25 mouse cellular contexts compared by ENCODE assay signal in genomic region chr12:68694275-68695267, GRCm38 (mm10).
A peak's percentile ranks its signal among the peaks of the same experiment; 100 is the strongest.
DNase-seq lines count a peak whose midpoint lies in the region; ATAC-seq and TF ChIP-seq lines count a peak whose summit lies in the region.
"Had no signal": no experiment of that assay in that cellular context is flagged by ENCODE, and none has a peak within 500 bp of the region (broad histone marks: within the 10 kb centered on the region; RNA-seq: fewer than 3 reads in every experiment).

No protein-coding gene starts in this region.

- no peak overlapping the region for H3K4me3 ChIP-seq in forebrain, embryonic 14.5 days (ENCODE audit: low read depth, low read length)
- H3K4me3 ChIP-seq in forebrain, embryonic 10.5 days, result no peak overlapping the region
- H3K4me3 ChIP-seq in hindbrain, postnatal 0 days (ENCODE audit: low read length), result no peak overlapping the region
- H3K4me3 ChIP-seq in hindbrain, embryonic 14.5 days (replicated peaks; ENCODE audit: low read length), result no peak overlapping the region
- H3K4me3 ChIP-seq: embryonic facial prominence, embryonic 13.5 days; heart, embryonic 12.5 days; hindbrain, embryonic 12.5 days; left cerebral cortex, adult 2 months; midbrain, embryonic 15.5 days; myocyte had no signal

- H3K4me1 ChIP-seq in forebrain, embryonic 14.5 days (ENCODE audit: control insufficient read depth, insufficient read depth, low read length), result no peaks in the 10 kb centered on the region; the same call in 1 of the 2 replicates
- no peaks in the 10 kb centered on the region for H3K4me1 ChIP-seq in forebrain, embryonic 10.5 days
- no peaks in the 10 kb centered on the region for H3K4me1 ChIP-seq in hindbrain, postnatal 0 days (ENCODE audit: insufficient read depth, low read length)
- H3K4me1 ChIP-seq in hindbrain, embryonic 14.5 days (replicated peaks; ENCODE audit: control insufficient read depth, insufficient read depth, low read length), result no peaks in the 10 kb centered on the region
- H3K4me1 ChIP-seq: embryonic facial prominence, embryonic 13.5 days; heart, embryonic 12.5 days; hindbrain, embryonic 12.5 days; midbrain, embryonic 15.5 days had no signal

- WGBS in forebrain, embryonic 14.5 days, result 39% methylated on average over 11 of the region's 11 CpGs
- WGBS in forebrain, embryonic 10.5 days, result 83% methylated on average over 11 of the region's 11 CpGs
- WGBS in hindbrain, postnatal 0 days, result 44% methylated on average over 11 of the region's 11 CpGs
- 60% methylated on average over 11 of the region's 11 CpGs for whole genome bisulfite sequencing in hindbrain, embryonic 14.5 days

- peak; percentile 80 for ATAC-seq in forebrain, embryonic 14.5 days
- 0 out of 2 replicates have a peak, but pooled peaks have one; percentile 56 for ATAC-seq in hindbrain, postnatal 0 days
- no peak for ATAC-seq in hindbrain, embryonic 14.5 days (ENCODE audit: low FRiP score)
- ATAC-seq: intestine, embryonic 16.5 days; midbrain, embryonic 15.5 days; Patski had no signal

- H3K9ac ChIP-seq in forebrain, embryonic 14.5 days (ENCODE audit: low read length), result no peak overlapping the region
- H3K9ac ChIP-seq in hindbrain, postnatal 0 days (replicated peaks; ENCODE audit: low read length), result no peak overlapping the region
- no peak overlapping the region for H3K9ac ChIP-seq in hindbrain, embryonic 14.5 days
- H3K9ac ChIP-seq: embryonic facial prominence, embryonic 13.5 days; heart, embryonic 12.5 days; hindbrain, embryonic 12.5 days; midbrain, embryonic 15.5 days had no signal

- DNase-seq in forebrain, embryonic 14.5 days (ENCODE audit: low spot score), result peak; percentile 66
- no peak for DNase-seq in forebrain, embryonic 10.5 days (ENCODE audit: extremely low spot score, low spot score)
- peak; percentile 49 for DNase-seq in hindbrain, postnatal 0 days (ENCODE audit: low spot score)
- no peak for DNase-seq in hindbrain, embryonic 14.5 days (ENCODE audit: low spot score)
- peak; percentile 3 for DNase-seq in right cerebral cortex, adult 18-20 months
- no peak for DNase-seq in right cerebral cortex, postnatal 4 days
- DNase-seq in retina, embryonic 14.5 days (ENCODE audit: low spot score), result no peak
- DNase-seq: adrenal gland, postnatal 36 days; cerebellum, adult 11-12 months; cerebellum, postnatal 25 days; gastrocnemius, postnatal 25 days; heart, adult 18-20 months; heart, postnatal 10 days; kidney, adult 9 months; layer of hippocampus, adult 9-11 months; lung, postnatal 4 days had no signal

- no peaks in the 10 kb centered on the region for H3K9me3 ChIP-seq in forebrain, embryonic 14.5 days (replicated peaks; ENCODE audit: control insufficient read depth, low read length)
- no peaks in the 10 kb centered on the region for H3K9me3 ChIP-seq in forebrain, embryonic 10.5 days
- no peaks in the 10 kb centered on the region for H3K9me3 ChIP-seq in hindbrain, postnatal 0 days (ENCODE audit: low read length)
- H3K9me3 ChIP-seq in hindbrain, embryonic 14.5 days (ENCODE audit: control insufficient read depth, low read length), result no peaks in the 10 kb centered on the region
- H3K9me3 ChIP-seq: embryonic facial prominence, embryonic 13.5 days; heart, embryonic 12.5 days; hindbrain, embryonic 12.5 days; midbrain, embryonic 15.5 days had no signal

- no peak overlapping the region for H3K4me2 ChIP-seq in forebrain, embryonic 14.5 days (ENCODE audit: low read length)
- H3K4me2 ChIP-seq in hindbrain, postnatal 0 days (ENCODE audit: low read depth, low read length), result no peak overlapping the region
- H3K4me2 ChIP-seq in hindbrain, embryonic 14.5 days (replicated peaks), result no peak overlapping the region
- H3K4me2 ChIP-seq: embryonic facial prominence, embryonic 13.5 days; heart, embryonic 12.5 days; hindbrain, embryonic 12.5 days; midbrain, embryonic 15.5 days had no signal

- TF ChIP-seq CTCF in hindbrain, postnatal 0 days (IDR thresholded peaks at IDR 0.05; ENCODE audit: low read depth), result no peak

- H3K27ac ChIP-seq in forebrain, embryonic 14.5 days (ENCODE audit: low read depth, low read length), result 0 out of 2 replicates have a peak overlapping the region, but pooled peaks have one; percentile 14
- no peak overlapping the region for H3K27ac ChIP-seq in forebrain, embryonic 10.5 days
- H3K27ac ChIP-seq in hindbrain, postnatal 0 days, result no peak overlapping the region
- H3K27ac ChIP-seq in hindbrain, embryonic 14.5 days, result no peak overlapping the region
- H3K27ac ChIP-seq: embryonic facial prominence, embryonic 13.5 days; hindbrain, embryonic 12.5 days; left cerebral cortex, adult 2 months; midbrain, embryonic 15.5 days; stomach, postnatal 0 days had no signal

- no peaks in the 10 kb centered on the region for H3K27me3 ChIP-seq in forebrain, embryonic 14.5 days (replicated peaks; ENCODE audit: control insufficient read depth, insufficient read depth, low read length)
- no peaks in the 10 kb centered on the region for H3K27me3 ChIP-seq in forebrain, embryonic 10.5 days (ENCODE audit: poor library complexity, severe bottlenecking)
- no peaks in the 10 kb centered on the region for H3K27me3 ChIP-seq in hindbrain, postnatal 0 days (ENCODE audit: insufficient read depth, low read length)
- H3K27me3 ChIP-seq in hindbrain, embryonic 14.5 days (ENCODE audit: control insufficient read depth, insufficient read depth, low read length), result no peaks in the 10 kb centered on the region
- H3K27me3 ChIP-seq: embryonic facial prominence, embryonic 13.5 days; heart, embryonic 12.5 days; hindbrain, embryonic 12.5 days; midbrain, embryonic 15.5 days; Patski had no signal

- no peaks in the 10 kb centered on the region for H3K36me3 ChIP-seq in forebrain, embryonic 14.5 days (ENCODE audit: control insufficient read depth, insufficient read depth, low read length)
- no peaks in the 10 kb centered on the region for H3K36me3 ChIP-seq in forebrain, embryonic 10.5 days (replicated peaks)
- no peaks in the 10 kb centered on the region for H3K36me3 ChIP-seq in hindbrain, postnatal 0 days (ENCODE audit: insufficient read depth, low read length)
- no peaks in the 10 kb centered on the region for H3K36me3 ChIP-seq in hindbrain, embryonic 14.5 days (replicated peaks; ENCODE audit: control insufficient read depth, insufficient read depth)
- H3K36me3 ChIP-seq: embryonic facial prominence, embryonic 13.5 days; heart, embryonic 12.5 days; hindbrain, embryonic 12.5 days; midbrain, embryonic 15.5 days had no signal

Comparison
In these comparisons a context has a peak if more than half of its experiments do, and no peak if none do; other contexts are left out.
1. DNase-seq: peak in forebrain, embryonic 14.5 days (single experiment), hindbrain, postnatal 0 days (single experiment) and right cerebral cortex, adult 18-20 months (single experiment); none in forebrain, embryonic 10.5 days (single experiment), hindbrain, embryonic 14.5 days (single experiment), right cerebral cortex, postnatal 4 days (single experiment) and retina, embryonic 14.5 days (single experiment).